Mouse (Mus musculus): ENCODE measurements around the gene Gfer.

DNA sequence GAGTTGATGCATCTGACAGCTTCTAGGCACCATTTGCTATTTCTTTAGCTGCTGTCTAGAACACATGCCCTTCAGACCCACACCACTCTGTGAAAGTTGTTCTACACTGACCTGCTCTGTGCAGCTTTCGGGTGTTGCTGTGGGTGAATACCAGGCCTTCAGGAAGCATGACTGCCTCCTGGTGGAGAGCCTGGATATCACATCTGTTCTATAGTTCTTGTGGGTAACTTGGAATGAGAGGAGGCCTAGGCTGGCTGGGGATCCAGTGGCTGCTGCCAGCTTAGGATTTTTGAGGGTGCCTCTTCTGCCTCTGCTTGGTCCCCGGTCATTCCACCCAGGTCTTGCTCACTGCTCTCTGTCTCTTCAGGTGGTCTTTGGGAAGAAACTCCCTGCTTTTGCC, 19.8 kb downstream of the Gfer start:
- TF ChIP-seq CTCF (IDR thresholded peaks at IDR 0.05; ENCODE audit: borderline replicate concordance, insufficient read depth, low read depth, low read length), result peak; percentile 64; the same call in 1 of the 2 replicates
- no peak for TF ChIP-seq POLR2A (IDR thresholded peaks at IDR 0.05; ENCODE audit: borderline replicate concordance, insufficient read depth, low read length)

Measured in cerebellum, adult 2 months (tissue).